Mouse (Mus musculus): ENCODE results near the gene Mip. TPM values are rescaled to one million over a fixed set of nuclear protein-coding genes. Genes with fewer than 3 reads are reported as not detected.

Mip gene
- total and polyA plus RNA-seq, 3 experiments, result not detected

- in situ Hi-C loops (cut with MboI; ENCODE audit: low pct_ligation_motif_present, low pct_unique_long_range_greater_than_20kb, low sequenced_read_pairs), result no loop called here
- Histone ChIP-seq H3K4me2 (ENCODE audit: insufficient read depth, low read depth, poor library complexity, severe bottlenecking) (peak overlapping the region; percentile 24), H3K9me3 (replicated peaks; ENCODE audit: low read length) (no peaks in the 10 kb centered on the region), H3K27ac (ENCODE audit: insufficient read depth, low read depth) (no peak overlapping the region), H3K79me2 (replicated peaks; ENCODE audit: control insufficient read depth, extremely low read depth, insufficient read depth, poor library complexity, severe bottlenecking) (peaks cover 16% of the 10 kb centered on the region), H3K36me3 (replicated peaks in 1 of 2; ENCODE audit: control insufficient read depth in 1 of 2, insufficient read depth in 1 of 2, low read length in 1 of 2) (peaks cover 3 to 29% of the 10 kb centered on the region in 2 experiments), H3K4me1 (ENCODE audit: control insufficient read depth in 1 of 2, insufficient read depth in 2 of 2) (peaks cover 9 to 46% of the 10 kb centered on the region in 2 experiments), H3K27me3 (replicated peaks) (no peaks in the 10 kb centered on the region), H3K4me3 (replicated peaks in 1 of 3; ENCODE audit: low read depth in 2 of 3, low read length in 2 of 3, poor library complexity in 1 of 3) (peak overlapping the region; percentile 80 to 96 (median 82)), H3K9ac (ENCODE audit: insufficient read depth, low read depth) (peak overlapping the region; percentile 86)
- DNase-seq (ENCODE audit: extremely low read depth), result no peak
- no peak for TF ChIP-seq USF2 (conservative IDR thresholded peaks at IDR 0.05; ENCODE audit: low read depth, low read length)
- TF ChIP-seq ELF1 (IDR thresholded peaks at IDR 0.05; ENCODE audit: low read depth, low read length), result peak; percentile 65
- dilution Hi-C loops (cut with MboI; ENCODE audit: extremely low pct_ligation_motif_present, extremely low pct_unique_long_range_greater_than_20kb, low sequenced_read_pairs), result no loop called here
Observed at GRCm38 (mm10) chr10:128210954-128211353, 14.7 kb upstream of the Mip start.

- Histone ChIP-seq H3K4me2 (ENCODE audit: insufficient read depth, low read depth, poor library complexity, severe bottlenecking) (peak within 1 kb of the TSS; percentile 85), H3K27ac (ENCODE audit: insufficient read depth, low read depth) (no peak within 1 kb of the TSS), H3K9me3 (replicated peaks; ENCODE audit: low read length) (no peaks in the 10 kb centered on the region), H3K9ac (ENCODE audit: insufficient read depth, low read depth) (peak within 1 kb of the TSS; percentile 86), H3K36me3 (replicated peaks in 1 of 2; ENCODE audit: control insufficient read depth in 1 of 2, insufficient read depth in 1 of 2, low read length in 1 of 2) (peaks cover 3 to 24% of the 10 kb centered on the region in 2 experiments), H3K4me3 (replicated peaks in 1 of 3; ENCODE audit: low read depth in 2 of 3, low read length in 2 of 3, poor library complexity in 1 of 3) (peak within 1 kb of the TSS; percentile 80 to 96 (median 82)), H3K79me2 (replicated peaks; ENCODE audit: control insufficient read depth, extremely low read depth, insufficient read depth, poor library complexity, severe bottlenecking) (peaks cover 16% of the 10 kb centered on the region), H3K27me3 (replicated peaks) (no peaks in the 10 kb centered on the region), H3K4me1 (ENCODE audit: control insufficient read depth in 1 of 2, insufficient read depth in 2 of 2) (peaks cover 9 to 41% of the 10 kb centered on the region in 2 experiments)
- dilution Hi-C loops (cut with MboI; ENCODE audit: extremely low pct_ligation_motif_present, extremely low pct_unique_long_range_greater_than_20kb, low sequenced_read_pairs) (no loop called here), in situ Hi-C loops (cut with MboI; ENCODE audit: low pct_ligation_motif_present, low pct_unique_long_range_greater_than_20kb, low sequenced_read_pairs) (no loop called here)
- peak; percentile 94 for DNase-seq (ENCODE audit: extremely low read depth)
- TF ChIP-seq ELF1 (IDR thresholded peaks at IDR 0.05; ENCODE audit: low read depth, low read length) (no peak), ZNF384 (IDR thresholded peaks at IDR 0.05; ENCODE audit: low read depth, low read length) (no peak), MXI1 (IDR thresholded peaks at IDR 0.05; ENCODE audit: low read depth, low read length) (peak; percentile 88; the same call in 1 of the 2 replicates), USF1 (IDR thresholded peaks at IDR 0.05; ENCODE audit: low read depth, low read length) (peak; percentile 95), MAFK (IDR thresholded peaks at IDR 0.05; ENCODE audit: insufficient replicate concordance, low read length) (no peak), CTCF (conservative IDR thresholded peaks at IDR 0.05 in 1 of 2, IDR thresholded peaks at IDR 0.05 in 1 of 2; ENCODE audit: low read depth in 2 of 2, low read length in 2 of 2) (no peak), IRF4 (IDR thresholded peaks at IDR 0.05; ENCODE audit: low read depth, low read length) (no peak), TCF12 (IDR thresholded peaks at IDR 0.05; ENCODE audit: low read depth, low read length) (peak; percentile 96), ETS1 (conservative IDR thresholded peaks at IDR 0.05; ENCODE audit: low read depth, low read length) (no peak), ZMIZ1 (IDR thresholded peaks at IDR 0.05; ENCODE audit: low read depth, low read length) (0 out of 2 replicates have a peak, but pooled peaks have one; percentile 21), SIN3A (IDR thresholded peaks at IDR 0.05; ENCODE audit: low read length) (peak; percentile 73), HCFC1 (IDR thresholded peaks at IDR 0.05; ENCODE audit: low read depth, low read length) (peak; percentile 67), CHD2 (IDR thresholded peaks at IDR 0.05; ENCODE audit: low read length) (peak; percentile 78), RAD21 (IDR thresholded peaks at IDR 0.05; ENCODE audit: low read depth, low read length) (no peak), E2F4 (IDR thresholded peaks at IDR 0.05; ENCODE audit: insufficient replicate concordance, low read depth, low read length) (no peak), ZC3H11A (IDR thresholded peaks at IDR 0.05; ENCODE audit: low read depth, low read length) (no peak), JUN (IDR thresholded peaks at IDR 0.05; ENCODE audit: insufficient read depth, low read depth, low read length) (no peak), KAT2A (IDR thresholded peaks at IDR 0.05; ENCODE audit: insufficient replicate concordance, low read length) (no peak), MYC (IDR thresholded peaks at IDR 0.05; ENCODE audit: low read depth, low read length) (peak; percentile 66; the same call in 1 of the 2 replicates), SMC3 (IDR thresholded peaks at IDR 0.05; ENCODE audit: low read depth, low read length) (no peak), EP300 (IDR thresholded peaks at IDR 0.05; ENCODE audit: low read length) (no peak), UBTF (IDR thresholded peaks at IDR 0.05; ENCODE audit: low read depth, low read length) (no peak), BHLHE40 (IDR thresholded peaks at IDR 0.05; ENCODE audit: low read depth, low read length) (0 out of 2 replicates have a peak, but pooled peaks have one; percentile 19), POLR2A (IDR thresholded peaks at IDR 0.05; ENCODE audit: low read depth, low read length) (peak; percentile 95), MAZ (IDR thresholded peaks at IDR 0.05; ENCODE audit: low read depth, low read length) (no peak), MEF2A (IDR thresholded peaks at IDR 0.05; ENCODE audit: borderline replicate concordance, low read depth, low read length) (no peak), MAX (IDR thresholded peaks at IDR 0.05; ENCODE audit: low read length) (peak; percentile 99), USF2 (conservative IDR thresholded peaks at IDR 0.05; ENCODE audit: low read depth, low read length) (peak; percentile 95), GABPA (IDR thresholded peaks at IDR 0.05; ENCODE audit: insufficient replicate concordance, low read depth, low read length) (no peak), TBP (conservative IDR thresholded peaks at IDR 0.05; ENCODE audit: low read depth, low read length) (peak; percentile 95), NELFE (IDR thresholded peaks at IDR 0.05; ENCODE audit: low read depth, low read length) (peak; percentile 70), POLR2AphosphoS2 (IDR thresholded peaks at IDR 0.05; ENCODE audit: low read depth, low read length) (no peak)
Observed at GRCm38 (mm10) chr10:128211390-128212108, 14.1 kb upstream of the Mip start, which contains the start of gene Spryd4. TSS of gene Spryd4 (minus strand) at chr10:128211807.
